Mouse (Mus musculus): ENCODE data around the gene Slc39a11.

Gene Slc39a11

DNA sequence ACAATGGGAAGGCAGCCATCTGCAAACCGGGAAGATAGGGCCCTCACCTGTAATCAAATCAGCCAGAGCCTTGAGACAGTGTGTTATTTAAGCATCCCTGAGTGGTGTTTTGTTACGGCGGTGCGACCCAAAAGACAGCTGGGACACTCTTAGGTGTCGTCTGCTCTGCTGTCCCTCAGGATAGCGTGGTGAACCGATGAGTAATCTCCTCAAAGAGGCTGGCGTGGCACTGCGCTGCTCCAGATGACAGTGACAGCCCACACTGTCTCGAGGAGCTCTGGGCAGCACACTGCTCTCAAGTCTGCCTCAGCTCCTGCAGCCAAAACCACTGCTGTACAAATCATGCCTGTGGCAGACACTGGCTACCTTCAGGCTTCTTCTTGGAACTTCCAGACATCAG is 133.7 kb downstream of the Slc39a11 start:
- intact Hi-C loops (cut with DNase I): no loop called here

DNA sequence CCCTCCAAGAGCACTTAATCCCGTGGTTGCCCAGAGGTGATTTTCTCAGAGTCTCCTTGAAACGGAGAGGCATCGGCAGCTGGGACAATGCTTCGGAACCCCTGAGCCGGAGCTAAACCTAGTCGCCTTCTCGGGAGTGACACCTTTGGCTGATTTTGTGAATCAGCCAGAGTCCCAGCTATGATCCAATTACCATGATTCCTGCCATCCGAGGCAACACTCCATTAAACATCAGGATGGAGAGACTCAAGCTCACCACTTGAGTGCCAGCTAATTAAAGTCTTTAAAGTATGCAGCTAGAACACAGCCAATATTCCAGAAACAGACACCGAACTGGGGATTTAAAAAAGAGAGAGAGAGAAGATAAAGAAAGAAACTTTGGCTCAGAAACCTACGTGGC is 136.9 kb downstream of the Slc39a11 start:
- intact Hi-C loops (cut with DNase I): no loop called here

DNA sequence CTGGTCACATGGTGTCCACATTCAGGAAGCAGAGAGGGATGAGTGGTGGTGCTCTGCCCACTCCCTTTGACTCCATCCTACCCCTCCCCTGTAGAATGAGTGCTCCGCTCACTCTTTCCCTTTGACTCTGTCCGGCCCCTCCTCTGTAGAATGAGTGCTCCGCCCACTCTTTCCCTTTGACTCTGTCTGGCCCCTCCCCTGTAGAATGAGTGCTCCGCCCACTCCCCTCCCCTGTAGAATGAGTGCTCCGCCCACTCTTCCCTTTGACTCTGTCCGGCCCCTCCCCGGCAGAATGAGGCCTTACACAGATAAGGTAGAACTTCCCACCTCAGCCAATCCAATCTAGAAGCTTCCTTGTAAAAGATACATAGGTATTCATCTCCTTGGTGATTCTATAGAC is 137.7 kb downstream of the Slc39a11 start:
- intact Hi-C loops (cut with DNase I): no loop called here

DNA sequence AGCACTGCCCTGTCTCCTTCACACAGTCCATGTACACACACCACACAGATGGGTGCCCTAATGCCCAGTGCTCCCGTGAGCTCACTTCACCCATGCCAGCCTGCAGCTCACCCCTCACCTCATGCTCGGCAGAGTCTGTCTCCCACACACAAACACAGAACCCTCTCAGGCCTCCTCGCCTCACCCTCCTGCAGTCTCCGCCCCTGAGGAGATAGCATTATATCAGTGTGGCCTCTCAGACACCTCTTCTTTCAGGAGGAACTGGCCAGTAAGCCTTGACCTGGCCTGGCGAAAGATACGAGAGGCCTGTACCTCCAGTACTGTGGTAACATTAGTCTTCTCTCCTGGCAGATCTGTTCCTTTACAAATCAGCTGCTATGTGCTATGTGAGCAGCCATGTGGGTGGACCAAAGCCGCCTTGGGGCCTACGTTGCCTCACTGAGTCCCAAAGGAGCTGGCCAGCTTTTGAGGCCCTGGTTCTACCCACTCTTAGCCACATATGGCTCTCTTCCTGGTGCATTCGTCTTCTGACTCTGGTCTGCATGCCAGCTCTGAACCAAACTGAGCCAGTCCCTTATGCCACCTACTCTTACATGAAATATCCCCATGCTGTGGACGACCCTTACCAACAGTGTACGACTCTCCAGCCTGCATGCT is 138.8 kb downstream of the Slc39a11 start:
- intact Hi-C loops (cut with DNase I): no loop called here

DNA sequence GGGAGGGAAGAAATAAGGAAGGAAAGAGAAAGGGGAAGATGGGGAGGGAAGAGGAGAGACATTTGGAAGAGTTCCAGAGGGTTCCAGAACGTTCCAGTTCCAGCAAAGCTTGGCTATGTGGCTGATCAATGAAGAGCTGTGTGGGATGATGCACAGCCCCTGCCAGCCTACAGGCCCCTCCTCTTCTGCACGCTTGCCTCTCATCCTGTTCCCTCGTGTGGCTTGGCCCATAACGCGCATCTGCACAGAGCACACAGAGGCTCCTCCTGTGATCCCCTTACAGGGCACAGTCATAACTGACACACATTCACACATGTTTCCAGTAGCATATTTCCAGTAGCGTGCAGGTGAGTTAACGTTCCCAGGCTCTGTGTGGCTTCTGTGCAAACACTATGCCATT is 139.6 kb downstream of the Slc39a11 start:
- intact Hi-C loops (cut with DNase I): no loop called here

DNA sequence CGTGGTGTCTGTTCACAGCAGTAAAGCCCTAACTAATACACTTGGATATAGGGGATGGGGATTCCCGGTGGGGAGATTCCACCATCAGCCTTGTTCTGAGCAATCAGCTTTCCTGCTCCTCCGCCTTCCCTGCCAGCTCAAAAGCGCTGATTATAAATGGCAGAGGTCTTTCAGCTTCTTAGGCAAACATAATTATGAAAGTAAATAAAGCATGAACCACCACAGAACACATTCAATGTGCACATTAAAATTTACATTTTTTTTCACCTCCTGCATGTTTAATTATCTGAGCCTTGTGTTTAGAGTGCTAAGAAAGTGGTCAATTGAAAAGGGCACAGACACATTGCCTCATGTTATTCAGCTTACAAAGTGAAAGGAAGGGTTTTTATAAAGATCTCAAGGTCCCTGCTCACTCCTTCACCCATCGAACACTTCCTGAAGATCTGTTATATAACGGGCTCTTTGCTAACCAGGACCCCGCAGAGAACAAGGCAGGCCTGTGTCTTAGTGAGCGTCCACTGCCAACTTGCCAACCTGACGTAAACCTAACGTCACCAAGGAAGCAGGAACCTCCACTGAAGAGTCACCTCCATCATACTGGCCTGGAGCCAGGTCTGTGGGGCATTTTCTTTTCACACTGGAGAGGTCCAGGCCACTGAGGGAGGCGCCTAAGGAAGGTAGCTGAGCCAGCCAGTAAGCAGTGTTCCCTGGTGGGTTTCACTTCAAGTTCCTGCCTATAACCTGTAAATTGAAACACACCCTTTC is 142.0 kb downstream of the Slc39a11 start:
- intact Hi-C loops (cut with DNase I): no loop called here

DNA sequence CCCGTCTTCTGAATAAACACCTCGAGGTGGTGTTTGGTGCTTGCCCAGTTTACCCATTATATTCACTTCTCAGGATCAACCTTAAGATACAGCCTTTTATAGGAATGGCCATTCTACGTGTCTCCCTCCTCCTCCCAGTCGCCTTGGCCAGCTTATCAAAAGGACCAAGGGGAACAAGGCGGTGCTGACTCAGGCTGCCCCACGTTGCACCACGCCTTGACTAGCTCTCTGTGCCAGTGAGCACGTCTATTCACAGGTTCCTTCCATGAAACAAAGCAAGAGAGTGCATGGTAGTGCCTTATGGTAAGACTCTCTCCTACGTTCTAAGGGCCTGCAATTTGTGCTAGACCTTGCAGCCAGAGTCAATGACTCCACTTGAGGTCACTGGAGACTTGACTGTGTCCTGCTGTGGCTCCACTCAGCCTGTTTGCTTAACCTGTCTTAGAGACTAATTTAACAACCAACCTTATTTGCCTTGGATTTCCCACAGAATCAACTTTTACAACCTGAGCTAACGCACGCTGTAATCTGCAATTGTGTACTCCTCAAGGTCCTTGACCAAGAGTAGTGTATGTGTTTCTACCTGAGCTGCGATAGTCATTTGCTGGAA is 144.2 kb downstream of the Slc39a11 start:
- intact Hi-C loops (cut with DNase I): no loop called here

DNA sequence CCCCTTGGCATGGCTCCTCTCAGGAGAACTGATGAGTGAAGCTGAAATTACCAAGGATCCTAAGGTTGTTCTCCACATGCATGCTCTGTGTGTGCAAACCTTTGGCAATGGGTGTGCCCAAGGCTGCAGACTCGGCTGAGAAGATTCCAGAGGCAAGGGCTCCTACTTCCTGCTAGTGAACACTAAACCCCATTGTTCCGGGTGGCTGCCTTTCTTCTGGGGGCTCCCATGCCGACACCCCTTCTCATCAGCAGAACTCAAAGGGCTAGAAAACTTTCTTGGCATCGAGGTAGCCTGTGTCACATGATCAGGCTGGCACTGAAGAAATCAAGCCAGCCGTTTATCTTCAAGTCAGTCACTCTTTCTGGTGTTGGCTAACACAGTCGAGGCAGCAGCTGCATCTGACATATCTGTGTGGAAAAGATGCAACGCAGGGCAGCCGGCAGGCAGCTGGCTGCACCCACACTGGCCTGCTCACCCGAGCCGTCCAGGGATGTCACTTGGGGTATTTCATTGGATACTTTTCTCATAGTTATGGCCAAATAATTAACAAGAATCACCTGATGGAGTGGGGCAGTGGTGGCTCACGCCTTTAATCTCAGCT is 145.3 kb downstream of the Slc39a11 start:
- intact Hi-C loops (cut with DNase I): no loop called here

DNA sequence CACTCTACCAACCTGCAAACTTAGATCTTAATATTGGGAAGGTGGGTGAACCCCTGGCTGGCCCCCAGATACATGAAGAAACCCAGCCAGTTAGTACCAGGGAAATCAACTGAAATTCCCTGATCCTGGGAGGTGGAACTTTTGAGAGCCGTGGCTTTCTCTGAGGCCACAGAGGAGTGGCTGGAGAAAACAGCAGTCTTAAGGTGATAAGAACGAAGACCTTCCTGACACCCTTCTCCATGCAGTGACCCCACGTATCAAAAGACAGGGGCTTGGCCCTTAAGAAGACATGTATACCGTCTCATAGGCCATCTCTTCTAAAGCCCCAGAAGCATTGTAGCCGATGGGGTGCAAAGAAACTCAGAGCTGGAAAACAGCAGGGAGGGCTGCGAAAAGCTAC is 146.9 kb downstream of the Slc39a11 start:
- intact Hi-C loops (cut with DNase I): no loop called here

DNA sequence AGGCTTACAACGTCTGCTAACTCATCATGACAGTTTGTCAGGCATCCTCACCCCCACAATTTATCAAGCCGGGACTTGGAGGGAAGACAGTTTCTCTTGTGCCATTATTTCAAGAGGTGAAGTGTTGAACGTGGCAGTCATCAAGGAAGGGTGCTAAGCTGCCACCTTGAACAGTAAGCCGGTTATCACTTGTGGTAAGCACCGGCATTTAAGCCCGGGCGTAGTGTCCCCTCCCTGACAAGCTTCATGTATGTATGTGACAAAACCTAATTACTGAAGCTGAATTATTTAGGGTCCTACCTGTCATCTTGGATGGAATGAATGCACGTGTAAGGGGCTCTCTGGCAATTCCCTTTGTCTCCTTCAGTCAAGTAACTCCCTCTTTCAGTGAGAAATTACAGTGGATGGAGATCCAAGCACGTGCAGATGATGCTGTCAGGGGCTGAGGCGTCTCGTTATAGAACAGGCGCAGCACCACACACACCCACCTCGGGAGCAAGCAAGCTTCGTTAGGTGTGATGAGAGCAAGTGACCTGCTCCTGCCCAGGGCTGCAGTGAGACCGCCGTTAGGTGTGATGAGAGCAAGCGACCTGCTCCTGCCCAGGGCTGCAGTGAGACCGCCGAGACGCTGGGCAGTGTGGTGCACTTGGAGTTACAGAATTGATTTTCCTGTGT is 149.1 kb downstream of the Slc39a11 start:
- intact Hi-C loops (cut with DNase I): no loop called here

DNA sequence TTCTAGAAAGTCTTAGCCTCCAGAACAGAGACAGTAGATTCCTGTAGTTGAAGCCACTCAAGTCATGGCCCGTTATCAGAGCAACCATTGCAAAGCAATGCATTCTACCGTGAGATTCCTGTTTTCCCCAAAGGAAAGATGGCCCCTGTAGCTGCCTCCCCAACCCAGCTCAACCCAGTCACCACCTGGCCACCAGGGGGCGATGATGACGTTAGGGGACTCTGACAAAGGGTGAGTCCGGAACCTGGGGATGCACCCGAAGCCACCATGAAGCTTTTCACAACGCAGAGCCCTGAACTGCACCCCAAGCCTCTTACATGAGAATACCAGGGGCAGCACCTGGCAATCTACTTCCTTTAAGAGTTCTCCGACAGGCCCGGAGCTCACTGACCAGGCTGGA is 151.0 kb downstream of the Slc39a11 start:
- intact Hi-C loops (cut with DNase I): loop anchor here (5.0 kb wide), 1 partner anchor 113 kb away; no protein-coding TSS in a partner anchor

DNA sequence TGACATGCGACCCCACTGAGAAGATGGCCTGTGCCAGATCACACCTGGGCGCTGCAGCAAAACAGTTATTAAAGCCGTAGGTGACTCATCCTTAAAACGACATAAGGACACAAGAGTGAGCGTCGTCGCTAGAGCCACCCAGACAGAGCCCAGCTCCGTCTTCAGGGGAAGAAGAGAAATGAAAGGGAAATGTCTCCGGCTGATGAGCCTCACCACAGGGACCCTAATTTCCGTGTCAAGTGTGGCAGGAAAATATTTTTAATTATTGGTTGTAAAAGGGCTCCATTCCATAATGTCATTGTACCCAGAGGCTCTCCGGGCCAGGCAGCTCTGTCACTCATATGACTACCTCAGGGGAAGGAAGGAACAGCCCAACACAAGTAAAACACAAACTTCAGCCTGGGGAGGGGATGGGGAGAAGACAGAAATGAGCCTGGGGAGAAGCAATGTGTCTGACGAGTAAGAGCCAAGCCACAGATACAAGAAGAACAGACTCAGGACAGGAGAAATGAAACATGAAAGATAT is 155.8 kb downstream of the Slc39a11 start:
- intact Hi-C loops (cut with DNase I): no loop called here

DNA sequence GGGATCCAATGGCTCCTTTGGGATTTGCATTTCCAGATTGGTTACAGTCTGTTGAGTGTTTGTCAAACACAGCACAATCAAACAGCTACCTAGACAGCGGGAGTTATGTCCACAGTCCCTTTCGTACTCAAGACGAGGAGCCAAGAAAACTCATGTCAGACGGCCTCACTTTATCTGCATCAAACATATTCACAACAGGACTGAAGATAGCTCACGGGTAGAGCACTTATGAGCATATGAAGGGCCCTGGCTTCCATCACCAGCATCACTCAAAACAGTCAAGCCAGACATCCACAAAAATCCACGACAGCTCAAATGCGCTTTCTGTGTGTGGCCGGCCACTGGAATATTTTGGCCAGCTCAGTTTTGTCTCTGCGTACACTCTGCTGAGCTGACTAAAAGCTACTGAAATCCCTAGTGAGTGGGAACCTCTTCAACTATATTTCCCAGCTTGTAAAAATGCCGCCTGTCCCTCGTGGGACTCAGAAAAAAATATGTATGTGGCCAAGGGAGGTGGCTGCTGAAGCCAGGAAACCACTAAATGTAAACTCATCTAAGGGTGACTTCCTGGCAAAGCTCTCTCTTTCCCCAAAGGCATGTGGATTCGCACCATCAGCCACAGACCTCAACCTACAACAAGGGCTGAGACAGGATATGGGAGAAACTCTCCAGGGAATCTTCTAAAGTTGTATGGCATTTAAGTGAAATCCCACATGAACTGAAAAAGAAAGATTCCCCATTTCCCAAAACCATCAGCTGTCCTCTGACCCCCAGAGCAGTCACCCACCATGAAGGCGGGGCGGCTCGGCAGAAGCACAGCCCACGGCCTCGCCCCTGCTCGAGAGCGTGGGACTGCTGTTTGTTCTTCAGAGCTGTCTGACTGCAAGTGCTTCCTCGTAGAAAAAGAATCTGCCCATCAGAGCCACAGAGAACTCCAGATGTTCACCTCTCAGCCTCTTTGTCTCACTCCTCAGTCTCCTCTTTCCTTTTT is 159.1 kb downstream of the Slc39a11 start:
- intact Hi-C loops (cut with DNase I): no loop called here

DNA sequence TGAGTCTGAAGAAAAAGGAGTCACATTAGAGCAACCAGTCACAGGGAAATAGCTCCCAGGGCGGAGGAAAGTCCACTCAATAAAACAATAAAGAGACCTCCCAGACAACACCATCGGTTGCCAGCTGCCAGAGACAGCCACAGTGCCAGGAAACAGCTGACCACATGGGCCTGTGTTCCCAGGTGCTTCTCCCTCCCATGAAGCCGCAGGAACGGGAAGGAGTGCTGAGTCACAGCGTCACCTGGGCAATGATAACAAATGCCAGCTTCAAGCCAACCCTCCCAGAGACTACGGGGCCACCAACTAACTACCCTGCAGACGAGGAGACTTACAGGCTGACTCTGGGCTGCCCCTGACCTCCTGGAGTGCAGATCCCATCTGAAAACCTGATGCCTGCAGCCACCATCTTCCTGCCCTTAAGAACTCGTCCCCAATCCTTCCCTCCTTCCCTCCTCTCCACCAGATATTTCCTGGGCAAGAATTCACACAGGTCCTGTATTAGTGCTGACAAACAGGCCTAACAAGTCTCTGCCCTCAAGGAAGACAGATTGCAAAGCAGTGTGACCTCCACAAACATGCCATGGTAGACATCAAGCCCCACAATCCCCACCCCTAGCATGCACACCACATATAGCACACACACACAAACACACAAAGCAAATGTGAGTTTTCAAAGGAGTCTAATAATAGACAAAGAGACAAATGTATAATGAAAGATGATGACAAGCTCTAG is 162.1 kb downstream of the Slc39a11 start:
- intact Hi-C loops (cut with DNase I): loop anchor here (5.0 kb wide), 1 partner anchor 310 kb away; no protein-coding TSS in a partner anchor

DNA sequence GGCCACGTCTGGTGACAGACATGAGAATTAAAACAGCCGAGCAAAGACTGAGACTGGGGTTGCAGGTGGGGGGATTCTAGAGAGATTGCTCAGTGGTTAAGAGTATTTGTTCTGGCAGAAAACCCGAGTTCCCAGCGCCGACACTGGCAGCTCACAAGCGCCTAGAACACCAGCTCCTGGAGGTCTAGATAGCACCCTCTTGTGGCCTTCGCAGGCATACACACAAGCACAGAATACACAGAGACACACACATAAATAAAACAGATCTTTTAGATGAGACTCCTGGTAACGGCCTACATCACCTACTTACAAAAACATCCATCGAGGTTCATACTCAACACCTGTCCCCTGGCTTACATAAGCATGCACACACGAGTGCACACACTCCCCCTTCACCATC is 165.8 kb downstream of the Slc39a11 start:
- intact Hi-C loops (cut with DNase I): no loop called here

DNA sequence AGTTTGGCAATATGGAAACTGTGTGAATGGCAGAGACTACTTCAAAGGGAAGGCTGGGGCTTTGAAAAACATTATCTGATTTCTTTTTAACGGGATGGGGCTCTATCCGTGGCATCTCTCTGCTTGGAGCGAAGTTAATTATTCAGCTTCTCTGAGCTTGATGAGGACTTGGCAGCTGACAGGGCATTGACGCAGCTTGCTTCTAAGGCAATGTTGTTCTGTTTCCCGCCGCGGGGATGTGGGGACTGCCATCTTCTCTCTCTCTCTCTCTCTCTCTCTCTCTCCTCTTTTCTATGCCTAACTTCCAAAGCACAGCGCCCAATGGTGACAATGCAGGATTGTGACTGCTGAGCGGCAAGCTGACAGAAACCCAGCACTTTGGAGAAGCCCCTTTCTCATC is 172.3 kb downstream of the Slc39a11 start:
- intact Hi-C loops (cut with DNase I): no loop called here

DNA sequence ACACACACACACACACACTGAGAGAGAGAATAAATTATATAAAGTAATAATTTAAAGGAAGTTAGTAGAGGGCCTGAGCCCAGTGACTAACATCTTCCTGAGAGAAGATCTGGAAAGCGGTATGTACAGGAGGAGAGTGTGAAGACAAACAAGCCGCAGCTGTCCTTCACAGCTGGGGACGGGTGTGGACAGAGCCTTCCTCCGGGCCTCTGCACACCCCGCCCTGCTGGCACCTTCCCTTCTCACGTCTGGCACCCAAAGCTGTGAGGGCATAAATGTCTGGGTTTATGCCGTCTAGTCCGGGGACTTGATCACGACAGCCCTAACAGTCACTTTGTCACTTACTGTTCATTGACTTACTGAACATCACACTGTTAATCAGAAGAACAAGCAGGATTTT is 173.2 kb downstream of the Slc39a11 start:
- intact Hi-C loops (cut with DNase I): no loop called here

DNA sequence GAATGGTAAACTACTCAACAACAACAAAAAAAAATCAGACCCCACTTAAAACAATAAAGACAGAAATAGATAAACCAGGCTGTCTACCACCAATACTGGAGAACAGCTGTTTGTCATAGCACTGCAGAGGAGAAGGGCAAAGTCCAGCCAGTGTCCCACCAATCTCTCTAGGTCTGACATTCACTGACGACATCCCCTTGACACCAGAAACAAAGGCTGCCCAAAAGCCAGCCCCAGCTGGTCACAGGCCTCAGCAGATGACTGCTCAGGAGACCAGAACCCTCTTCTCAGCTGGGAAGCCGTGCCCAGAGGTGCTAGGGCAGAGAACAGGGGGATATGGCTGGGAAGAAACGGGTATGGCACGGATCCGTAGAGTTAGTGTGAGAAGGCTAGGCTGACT is 174.4 kb downstream of the Slc39a11 start:
- intact Hi-C loops (cut with DNase I): no loop called here

DNA sequence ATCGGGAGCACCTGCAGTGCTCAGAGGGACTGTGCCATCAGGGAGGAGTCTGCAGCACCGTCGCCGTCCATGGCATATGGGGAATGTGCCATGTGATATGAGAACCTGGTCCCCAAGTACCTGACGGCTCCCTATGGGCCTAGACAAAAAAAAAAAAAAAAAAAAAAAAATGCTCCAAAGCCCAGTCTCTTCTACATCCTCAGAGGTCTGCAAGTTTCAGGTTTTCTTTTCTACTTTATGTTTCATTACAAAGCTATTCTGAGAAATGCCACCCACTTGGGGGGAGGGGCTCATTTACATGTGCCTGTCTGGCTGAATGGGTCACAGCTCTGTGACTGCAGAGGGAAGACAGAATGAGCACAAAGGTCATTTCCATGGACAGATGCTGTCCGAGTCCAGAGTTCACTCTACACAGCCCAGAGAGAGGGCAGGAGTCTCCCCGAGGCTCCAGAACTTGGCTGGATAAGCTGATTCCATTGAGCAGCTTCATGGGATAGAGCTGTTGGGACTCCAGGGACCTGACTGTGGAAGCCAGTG is 175.8 kb downstream of the Slc39a11 start:
- intact Hi-C loops (cut with DNase I): no loop called here

All from adrenal gland (tissue).